Mouse (Mus musculus) mouse trophoblast stem cell (cell line): ENCODE data around the gene Dapk1.

ENCODE experiments used
- in situ Hi-C, 2 experiments: fragments of 300-500 bp; cut with MseI, MboI; formaldehyde crosslinking; loops; 2 replicates in 1 of 2; 3 replicates in 1 of 2; pipeline ENCODE4 v1.15.1; 2025

The Dapk1 gene

DNA sequence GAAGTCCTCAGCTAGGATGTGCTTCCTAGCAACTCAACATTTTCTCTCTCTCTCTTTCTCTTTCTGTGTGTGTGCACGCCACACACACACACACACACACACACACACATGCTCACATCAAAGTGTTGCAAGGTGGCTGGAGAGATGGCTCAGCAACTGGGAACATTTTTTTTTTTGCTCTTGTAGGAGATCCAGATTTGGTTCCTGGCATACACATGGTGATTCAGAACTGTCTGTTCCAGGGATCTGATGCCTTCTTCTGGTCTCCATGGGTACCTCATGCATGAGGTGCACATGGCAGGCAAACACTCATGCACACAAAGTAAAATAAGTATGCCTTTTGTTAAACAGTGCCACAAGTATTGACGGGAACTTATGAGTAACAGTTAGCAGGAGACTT, 89.2 kb downstream of the Dapk1 start:
- in situ Hi-C loops, result no loop called here

DNA sequence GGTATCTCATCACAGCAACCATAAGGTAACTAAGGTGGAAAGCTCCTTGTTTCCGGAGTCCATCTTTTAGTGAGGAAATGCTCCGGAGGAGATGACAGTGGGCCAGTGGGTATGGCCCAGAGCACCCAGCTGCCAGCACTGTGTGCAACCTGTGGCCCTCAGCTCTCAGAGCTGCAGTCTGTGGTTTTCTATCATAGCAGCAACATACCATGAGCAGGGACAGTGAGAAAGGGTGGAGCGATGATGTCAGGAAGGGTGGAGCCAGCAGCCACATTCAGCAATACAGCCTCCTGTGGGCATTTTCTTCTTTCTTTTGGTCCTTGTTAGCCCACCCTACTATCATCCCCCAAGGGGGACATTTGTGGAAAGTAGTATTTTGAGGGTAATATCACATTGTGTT, 90.2 kb downstream of the Dapk1 start:
- in situ Hi-C loops, result no loop called here

DNA sequence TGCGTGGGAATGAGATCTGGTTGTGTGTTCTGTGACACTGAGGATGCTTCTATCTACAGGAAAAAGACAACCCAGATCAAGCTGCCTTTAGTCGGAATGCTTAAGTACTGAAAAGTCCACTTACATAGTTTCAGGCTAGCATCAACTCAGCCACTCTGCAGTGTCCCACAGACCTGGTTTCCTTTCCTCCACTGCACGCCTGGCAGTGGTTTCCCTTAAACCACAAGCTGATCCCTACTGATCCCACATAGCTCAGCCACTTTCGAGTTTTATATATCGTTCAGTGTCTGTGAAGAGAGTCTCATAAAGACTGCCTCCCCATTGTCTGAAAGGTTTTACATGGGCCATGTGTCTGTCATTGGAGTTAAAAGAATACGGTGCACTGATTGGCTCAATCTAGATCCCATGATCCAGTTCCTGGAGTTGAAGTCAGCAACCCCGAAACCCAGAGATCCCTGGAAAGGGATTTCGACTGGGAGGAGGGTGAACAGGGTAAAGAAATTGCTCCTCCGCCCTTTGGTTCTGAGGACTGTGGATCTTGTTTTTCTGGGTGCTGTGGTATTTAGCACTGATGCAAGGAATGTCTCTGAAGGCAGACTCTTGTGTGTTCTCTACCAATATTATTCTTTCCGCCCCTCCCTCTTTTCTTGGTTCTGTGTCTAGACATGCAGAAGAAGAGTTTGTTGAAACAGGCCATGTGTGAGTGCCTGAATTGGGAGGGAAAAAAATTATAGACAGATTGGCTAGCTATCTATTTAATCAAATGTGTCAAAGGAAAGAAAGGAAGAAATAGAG, 93.6 kb downstream of the Dapk1 start:
- in situ Hi-C loops, result no loop called here

DNA sequence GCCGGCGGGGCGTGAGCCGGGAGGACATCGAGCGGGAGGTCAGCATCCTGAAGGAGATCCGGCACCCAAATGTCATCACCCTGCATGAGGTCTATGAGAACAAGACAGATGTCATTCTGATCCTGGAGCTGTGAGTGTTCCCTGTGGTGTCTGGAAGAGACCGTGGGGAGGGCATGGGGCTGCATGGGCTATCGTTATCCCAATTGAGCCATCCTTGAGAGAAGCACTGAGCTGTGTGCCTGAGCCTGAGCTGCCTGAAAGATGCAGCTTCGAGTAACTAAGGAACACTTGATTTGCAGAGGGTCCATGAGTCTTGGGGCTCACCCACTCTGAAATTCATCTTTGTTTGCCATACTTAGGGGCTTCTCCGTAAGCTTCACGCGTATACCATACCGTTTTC, 94.6 kb downstream of the Dapk1 start:
- in situ Hi-C loops, result no loop called here

DNA sequence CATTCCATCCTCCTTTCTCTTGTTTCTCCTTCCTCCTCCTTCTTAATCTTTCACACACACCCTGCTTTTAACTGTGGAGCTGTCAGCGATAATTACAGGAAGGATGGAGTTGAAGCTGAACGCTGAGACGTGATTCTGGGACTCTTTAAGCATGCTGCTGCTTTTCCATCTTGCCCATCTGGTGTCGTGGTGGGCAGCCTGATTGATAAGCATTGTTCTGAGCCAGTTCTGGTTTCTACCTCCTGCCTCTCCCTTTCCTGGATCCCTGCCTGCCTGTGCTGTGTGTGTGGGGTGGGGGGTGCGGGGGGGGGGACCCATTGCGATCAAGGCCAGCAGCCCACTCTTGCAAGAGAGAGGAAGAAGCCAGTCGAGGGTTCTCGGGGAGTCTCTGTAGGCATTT, 95.0 kb downstream of the Dapk1 start:
- in situ Hi-C loops, result no loop called here

DNA sequence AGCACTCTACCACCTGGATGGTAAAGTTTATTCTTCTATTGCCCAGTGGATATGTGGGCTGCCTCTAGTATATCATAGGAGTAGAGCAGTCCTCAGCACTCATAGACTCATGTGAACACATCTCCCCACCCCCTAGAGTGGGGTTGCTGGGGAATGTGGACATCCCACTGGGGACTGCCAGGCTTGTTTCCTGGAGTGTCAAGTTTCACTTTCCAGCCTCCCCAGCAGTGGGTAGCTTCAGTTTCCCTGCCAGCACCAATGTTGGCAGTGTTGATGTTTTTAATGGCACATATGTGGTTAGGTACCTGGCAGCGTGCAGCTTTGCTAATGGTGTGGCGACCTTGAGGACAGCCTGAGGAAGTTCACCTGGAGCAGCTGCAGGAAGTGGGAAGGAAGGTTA, 96.3 kb downstream of the Dapk1 start:
- in situ Hi-C loops, result no loop called here

DNA sequence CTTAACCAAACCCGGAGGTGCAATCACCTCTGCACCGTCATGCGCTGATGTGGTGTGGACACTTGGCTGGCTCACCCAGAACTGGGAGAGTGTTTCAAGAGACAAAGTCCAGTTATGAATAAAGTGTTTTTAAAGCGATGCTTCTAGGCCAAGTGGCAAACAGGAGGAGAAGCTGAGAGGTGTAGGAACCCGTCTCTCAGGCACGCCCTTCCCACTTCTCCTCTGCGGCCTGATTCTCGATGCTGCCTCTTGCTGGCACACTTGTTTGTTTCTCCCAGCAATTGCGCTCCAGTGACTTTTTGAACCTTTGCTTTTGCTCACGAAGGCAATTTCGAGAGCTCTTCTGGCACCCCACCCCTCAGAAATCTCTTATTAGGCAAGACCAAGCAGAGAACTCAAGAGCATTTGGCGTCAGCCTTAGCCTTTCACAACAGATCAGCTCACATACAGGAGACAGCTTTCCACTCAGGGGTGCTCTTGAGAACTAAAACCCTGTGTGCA, 100.0 kb downstream of the Dapk1 start:
- in situ Hi-C loops, result no loop called here

DNA sequence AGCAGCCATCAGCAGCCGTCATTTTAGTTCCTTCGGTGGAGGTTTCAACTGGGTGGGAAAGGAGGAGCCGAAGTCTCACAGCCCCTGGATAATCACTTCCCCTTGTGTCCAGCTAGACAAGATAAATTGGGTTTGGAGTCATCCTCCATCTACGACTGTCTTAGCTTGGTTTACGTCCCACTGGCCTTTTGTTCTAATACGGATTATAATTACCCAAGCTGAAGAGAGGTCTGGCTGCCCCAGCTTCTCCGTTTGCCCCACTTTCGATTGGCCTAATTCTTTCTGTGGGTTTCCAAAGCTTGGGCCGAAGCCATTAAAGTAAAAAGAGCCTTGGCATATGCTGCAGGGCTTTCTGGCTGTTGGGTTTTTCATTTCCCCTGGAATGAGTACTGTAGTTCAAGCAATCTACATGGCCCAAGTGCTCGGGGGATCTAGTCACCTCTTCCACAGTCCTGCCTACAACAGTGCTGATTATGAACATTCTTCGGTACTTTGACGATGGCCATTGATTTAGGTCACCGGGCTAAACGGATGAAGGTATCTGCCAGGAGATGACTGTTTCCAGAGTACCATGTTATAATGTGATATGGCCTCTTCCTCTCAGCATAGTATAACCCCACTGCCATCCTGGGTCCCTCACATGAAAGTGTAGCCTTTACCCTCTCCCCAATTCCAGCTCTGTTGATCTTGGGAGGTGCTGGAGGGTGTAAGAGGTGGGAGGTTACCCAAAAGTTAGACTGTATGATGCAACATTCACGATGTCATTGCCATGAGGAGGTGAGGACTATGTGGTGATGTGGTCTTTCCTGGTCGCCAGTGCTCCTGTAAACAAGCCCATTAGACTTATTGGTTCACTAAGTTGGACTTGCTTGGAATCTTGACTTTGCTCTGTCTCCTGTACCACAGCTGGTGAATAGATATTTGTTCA, 106.1 kb downstream of the Dapk1 start:
- in situ Hi-C loops, result no loop called here

DNA sequence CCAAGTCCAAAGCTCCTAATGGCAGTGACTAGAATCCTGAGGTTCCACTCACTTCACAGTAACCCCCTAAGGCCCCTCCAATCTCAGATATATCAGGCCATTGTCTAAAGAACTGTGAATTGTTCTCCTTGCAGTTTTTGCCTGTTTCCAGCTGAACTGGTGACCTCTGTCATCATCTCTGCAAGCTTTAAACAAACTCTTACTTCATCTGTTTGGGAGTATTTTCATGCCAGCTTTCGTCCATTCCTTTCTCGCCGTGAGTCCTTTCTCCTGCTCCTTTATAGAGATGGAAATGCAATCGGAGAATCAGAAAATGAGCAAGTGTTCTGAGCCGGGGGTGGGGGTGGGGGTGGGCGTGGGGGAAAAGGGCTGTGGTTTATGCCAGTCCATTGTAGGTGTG, 107.4 kb downstream of the Dapk1 start:
- in situ Hi-C loops, result no loop called here

DNA sequence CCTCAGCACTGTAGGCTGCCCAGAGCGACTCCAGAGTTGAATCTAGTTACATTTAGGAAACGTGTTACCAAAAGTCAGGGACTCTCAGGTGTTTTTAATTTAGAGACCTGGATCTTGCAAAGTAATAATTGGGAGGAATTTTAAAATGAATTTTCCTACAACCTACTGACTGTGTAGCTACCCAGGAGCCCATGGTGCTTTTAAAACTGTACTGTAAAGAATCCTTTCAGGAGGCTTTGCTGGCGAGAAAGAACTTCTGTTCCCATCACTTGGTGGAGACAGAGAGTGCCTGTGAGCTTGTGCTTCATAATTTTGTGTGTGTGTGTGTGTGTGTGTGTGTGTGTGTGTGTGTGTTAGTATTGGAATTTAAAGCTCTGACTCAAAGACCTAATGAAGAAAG, 109.2 kb downstream of the Dapk1 start:
- in situ Hi-C loops, result no loop called here

DNA sequence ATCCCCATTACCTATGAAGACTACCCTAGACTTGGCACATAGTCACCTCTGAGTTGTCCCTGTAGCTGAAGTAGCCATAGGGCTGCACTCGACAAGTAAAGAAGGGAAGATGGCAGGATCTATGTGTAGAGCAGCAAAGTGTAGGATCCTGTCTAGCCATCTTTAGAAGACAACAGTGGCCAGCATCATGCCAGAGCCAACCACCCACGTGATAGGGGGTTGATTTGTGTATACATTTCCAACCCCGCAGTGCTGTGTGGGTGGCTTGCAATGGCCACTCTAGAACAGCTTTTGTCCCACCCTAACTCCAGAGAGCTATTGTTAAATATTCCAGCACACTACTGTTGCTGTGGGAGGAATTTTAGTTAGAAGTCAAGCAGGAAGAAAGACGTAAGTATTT, 111.8 kb downstream of the Dapk1 start:
- in situ Hi-C loops, result no loop called here

DNA sequence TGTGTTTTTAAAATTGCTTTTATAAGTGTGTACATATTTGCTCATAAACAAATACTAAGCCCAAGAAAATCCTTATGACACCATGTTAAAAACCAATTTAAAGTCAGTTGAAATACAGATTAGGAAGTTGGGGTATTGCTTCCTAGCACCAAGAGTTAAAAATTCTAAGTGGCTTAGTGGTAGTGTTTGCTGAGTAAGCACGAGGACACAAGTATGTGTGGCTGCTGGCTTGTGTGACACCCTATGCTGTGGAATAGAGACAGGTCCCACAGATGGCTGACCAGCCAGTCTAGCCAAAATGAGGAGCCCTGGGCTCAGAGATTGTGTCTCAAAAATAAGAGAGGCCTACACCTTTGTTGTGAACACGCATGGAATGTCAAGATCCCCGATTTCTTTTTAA, 114.4 kb downstream of the Dapk1 start:
- in situ Hi-C loops, result no loop called here

DNA sequence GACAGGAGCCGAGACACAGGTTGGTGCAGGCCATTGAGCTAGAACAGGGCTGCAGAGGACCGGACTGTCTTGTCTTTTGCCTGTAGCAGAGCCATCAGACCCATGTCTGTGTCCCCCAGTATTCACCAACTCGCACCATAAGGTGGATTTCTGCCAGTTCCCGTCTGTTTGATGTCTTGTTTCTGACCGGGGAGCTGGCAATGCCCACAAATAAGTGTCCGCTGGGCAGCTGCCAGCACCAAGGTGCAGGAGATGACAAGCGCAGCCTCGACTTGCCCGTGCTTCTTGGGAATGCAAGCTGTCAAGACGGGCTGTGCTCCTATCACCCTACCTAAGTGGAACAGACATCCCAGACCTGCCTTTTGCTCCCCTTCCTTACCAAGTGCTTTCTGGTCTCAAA, 115.7 kb downstream of the Dapk1 start:
- in situ Hi-C loops, result no loop called here

DNA sequence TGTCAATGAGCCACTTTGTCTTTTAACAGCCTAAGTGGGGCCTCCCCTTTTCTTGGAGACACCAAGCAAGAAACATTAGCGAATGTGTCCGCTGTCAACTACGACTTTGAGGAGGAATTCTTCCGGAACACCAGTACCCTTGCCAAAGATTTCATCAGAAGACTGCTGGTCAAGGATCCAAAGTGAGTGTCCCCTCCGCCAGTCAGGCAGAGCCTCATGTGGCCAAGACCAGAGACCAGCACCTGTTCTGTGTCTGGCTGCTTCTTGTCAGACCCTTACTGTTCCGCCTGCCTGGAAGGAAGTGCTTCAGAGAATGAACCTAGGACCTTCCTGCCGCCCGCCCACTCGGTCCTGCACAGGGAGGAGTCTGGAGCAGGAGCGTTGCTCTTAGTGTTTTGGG, 117.8 kb downstream of the Dapk1 start:
- in situ Hi-C loops, result no loop called here

DNA sequence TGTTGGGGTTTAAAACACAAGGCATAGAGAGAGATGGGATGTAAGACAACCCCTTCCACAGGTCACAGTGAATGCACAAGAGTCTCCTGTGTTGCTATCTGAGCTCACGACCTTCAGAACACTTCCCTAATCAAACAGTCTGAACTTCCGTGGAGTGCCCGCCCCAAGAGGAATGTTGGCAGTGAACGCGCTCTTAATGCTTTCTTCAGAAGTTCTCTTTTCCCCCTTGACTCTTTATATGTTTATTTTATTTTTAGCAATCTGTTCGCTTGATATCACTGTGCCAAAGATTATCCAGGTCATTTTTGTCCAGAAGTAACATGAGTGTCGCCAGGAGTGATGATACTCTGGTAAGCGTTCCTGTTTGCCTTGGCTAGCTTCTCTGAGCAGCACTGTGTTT, 121.0 kb downstream of the Dapk1 start:
- in situ Hi-C loops, result no loop called here

DNA sequence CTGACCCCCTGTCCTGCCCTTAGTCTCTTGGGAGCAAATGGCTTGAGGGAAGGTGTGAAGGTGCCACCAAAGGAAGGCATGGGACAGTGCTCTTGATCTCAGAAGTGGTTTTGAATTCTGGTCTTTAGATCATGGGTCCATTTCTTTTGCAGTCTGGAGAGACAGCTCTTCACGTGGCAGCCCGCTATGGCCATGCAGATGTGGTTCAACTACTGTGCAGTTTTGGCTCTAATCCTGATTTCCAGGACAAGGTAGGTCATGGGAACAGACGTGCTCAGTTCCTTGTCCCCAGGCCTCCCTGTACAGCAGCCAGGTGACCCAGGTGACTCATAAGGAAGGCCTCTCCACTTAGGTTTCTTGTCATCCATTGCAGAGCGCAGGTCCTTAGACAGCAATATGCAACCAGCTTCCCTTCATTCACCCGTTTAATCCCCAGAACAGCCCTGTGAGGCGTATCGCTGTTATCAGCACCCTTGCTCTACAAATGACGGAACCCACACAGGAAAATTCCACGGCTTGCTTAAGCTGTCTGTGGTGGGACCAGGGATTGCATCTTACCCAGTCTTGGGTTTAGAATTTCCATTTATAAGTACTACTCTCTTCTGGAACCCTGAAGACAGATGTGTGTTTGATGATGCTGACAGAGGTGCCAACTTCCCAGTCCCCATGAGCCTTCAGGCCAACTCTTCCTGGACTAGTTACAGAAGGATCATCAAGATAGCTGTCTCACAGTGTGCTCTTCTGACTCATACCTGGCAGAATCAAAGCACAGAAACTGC, 126.7 kb downstream of the Dapk1 start:
- in situ Hi-C loops, result no loop called here

DNA sequence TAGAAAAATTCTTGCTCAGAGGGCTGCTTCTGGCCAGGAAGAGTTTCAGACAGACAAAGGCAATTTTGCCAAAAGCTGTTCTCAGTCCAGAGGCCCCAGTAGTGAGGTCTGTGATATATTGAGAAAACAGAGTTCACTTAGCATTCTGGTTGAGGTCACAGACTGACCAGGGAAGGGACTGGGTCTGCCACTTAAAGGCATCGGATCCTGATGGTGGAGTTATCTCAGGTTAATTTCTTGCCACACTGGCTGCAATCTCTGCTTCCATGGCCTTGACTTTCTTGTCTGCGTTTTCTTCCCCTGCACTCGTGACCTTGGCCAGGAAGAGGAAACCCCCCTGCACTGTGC, 127.3 kb downstream of the Dapk1 start:
- in situ Hi-C loops, result no loop called here

DNA sequence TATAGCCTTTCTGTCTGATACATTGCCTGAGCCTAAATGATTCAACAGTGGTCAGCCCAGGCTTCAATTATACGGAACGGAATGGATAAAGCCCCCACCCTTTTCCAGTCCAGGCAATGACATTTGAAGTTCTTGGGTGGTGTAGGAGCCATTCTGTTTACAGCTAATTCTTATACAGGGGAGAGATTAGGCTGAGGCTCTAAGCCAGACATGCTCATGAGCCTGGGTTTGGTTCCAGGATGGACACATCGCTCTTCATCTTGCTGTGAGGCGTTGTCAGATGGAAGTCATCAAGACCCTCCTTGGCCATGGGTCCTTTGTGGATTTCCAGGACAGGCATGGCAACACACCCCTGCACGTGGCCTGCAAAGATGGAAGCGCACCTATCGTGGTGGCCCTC, 128.8 kb downstream of the Dapk1 start:
- in situ Hi-C loops, result no loop called here

DNA sequence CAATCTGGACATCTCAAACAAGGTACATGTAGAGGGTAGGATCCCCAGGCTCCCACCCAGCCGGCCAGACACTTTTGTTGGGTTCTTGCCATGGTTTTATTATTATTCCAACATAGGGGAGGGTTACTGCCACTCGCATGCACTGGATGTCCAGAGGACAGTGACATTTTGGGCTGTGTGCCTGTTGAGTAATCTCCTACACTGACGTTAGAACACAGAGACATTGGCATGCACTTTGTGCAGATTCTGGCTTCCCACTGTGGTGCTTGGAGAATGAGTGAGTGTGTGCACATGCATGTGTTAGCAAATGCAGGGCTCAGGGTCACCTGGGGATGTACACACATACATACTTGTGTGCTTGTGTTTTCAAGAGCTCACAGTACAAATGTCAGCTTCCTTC, 129.3 kb downstream of the Dapk1 start:
- in situ Hi-C loops, result no loop called here

DNA sequence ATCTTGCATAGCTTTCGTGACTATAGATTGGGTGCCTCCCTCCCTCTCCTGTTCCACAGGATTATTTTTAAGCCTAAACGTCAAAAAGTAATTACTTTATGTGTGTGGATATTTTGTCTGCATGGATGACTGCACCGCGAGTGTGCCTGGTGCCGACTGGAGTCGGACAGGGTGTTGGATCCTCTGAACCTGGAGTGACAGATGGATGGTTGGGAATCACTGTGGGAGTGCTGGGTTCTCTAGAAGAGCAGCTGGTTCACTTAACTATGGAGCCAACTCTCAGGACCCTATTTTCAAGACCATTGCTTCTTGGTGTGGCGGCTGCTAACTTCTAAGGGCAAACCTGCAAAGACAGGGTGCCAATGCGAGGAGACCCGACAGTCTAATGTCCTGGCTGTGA, 133.6 kb downstream of the Dapk1 start:
- in situ Hi-C loops, result no loop called here

DNA sequence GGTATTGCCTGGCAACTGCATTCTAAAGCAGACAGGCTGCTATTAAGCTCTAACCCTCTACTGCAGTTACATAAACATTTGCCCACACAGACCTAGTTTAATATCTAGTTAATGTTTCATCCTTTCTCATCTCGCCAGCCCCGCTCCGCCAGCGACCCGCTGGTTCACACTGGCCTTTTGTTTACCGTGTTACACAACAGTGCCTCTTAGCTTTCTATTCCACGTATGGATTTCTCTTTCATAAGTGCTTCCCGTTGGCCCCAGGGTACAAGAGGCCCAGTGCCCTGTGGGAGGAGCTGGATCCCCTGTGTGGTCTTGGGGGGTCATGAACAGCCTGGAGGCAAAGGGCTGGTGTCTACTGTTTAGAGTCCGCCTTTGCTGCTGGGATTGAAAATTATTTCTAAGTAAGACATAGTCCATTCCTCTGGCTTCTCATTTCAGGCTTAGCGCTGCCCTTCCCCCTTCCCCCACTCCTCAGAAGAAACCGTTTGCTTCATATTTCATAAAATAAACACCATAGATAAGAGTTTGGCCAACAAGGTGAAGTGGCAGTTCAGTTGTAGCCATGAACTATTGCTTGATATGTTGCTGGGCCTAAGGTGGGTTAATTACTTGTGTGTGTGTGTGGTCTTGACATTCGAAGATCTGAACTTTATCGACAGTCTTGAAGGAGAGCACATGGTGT, 134.8 kb downstream of the Dapk1 start:
- in situ Hi-C loops, result no loop called here
